Mouse (Mus musculus) erythroblast, embryonic 14.5 days (primary cell): ENCODE results near the gene Gm10842.

ENCODE experiments used
- GATA1 ChIP-seq: IDR thresholded peaks from 2 replicates; pipeline ENCODE4 v1.6.1; 2012; ENCODE audit warnings: low read length, inconsistent platforms, mixed read lengths
- TAL1 ChIP-seq: IDR thresholded peaks from 3 replicates; pipeline ENCODE4 v1.6.1; 2012; ENCODE audit warnings: low read length, inconsistent platforms, mixed read lengths

- TF ChIP-seq TAL1 (no peak), GATA1 (no peak)
These were observed 2.7 kb downstream of the Gm10842 start for GRCm38 (mm10) chr11:105149353-105149752.
